In genomic region chr11:64941193-64941592, GRCm38 (mm10) we compare ENCODE assay signal across 11 mouse cellular contexts.
"Had no signal": no experiment of that assay in that cellular context is flagged by ENCODE, and none has a peak within 500 bp of the region (broad histone marks: within the 10 kb centered on the region; RNA-seq: fewer than 3 reads in every experiment).

No protein-coding gene starts in this region.

- ATAC-seq: midbrain, embryonic 16.5 days had no signal

- DNase-seq: lung, adult 18-20 months; lung, embryonic 14.5 days; lung, postnatal 10 days; lung, postnatal 4 days; midbrain, embryonic 14.5 days; retina, postnatal 1 day; right cerebral cortex, adult 18-20 months; thymus, adult 18-20 months; thymus, postnatal 14 days; thymus, postnatal 36 days had no signal
